Mouse (Mus musculus) MEL (cell line): ENCODE data around the gene Gpr18. TPM values are rescaled to one million over a fixed set of nuclear protein-coding genes. Genes with fewer than 3 reads are reported as not detected.

Experiments used
- DNase-seq: peaks from one replicate; pipeline ENCODE4 v3.0.0; 2011; ENCODE audit warnings: low read depth, low spot score
- H3K27ac ChIP-seq: 2 replicates; pipeline ENCODE4 v1.5.1; 2012; ENCODE audit warnings: low read depth, mild to moderate bottlenecking, control low read depth, low read length, moderate library complexity; ENCODE audit not compliant: control insufficient read depth
- H3K27me3 ChIP-seq, 2 experiments: fragments of 150-350 bp in 1 of 2; sonication (generic) in 1 of 2; 2 replicates each; pipeline ENCODE4 v1.6.1; 2012; ENCODE audit warnings: low read length in 2 of 2, mild to moderate bottlenecking in 2 of 2, improper control_type of control experiment in 1 of 2, moderate library complexity in 1 of 2; ENCODE audit not compliant: insufficient read depth in 2 of 2, control insufficient read depth in 1 of 2
- H3K36me3 ChIP-seq, 2 experiments: 2 replicates each; pipeline ENCODE4 v1.6.1; 2012 to 2014; ENCODE audit warnings: low read length in 2 of 2, improper control_type of control experiment in 1 of 2, inconsistent platforms in 1 of 2, mild to moderate bottlenecking in 1 of 2; ENCODE audit not compliant: insufficient read depth in 2 of 2, control insufficient read depth in 1 of 2
- H3K4me1 ChIP-seq, 2 experiments: fragments of 150-350 bp in 1 of 2; sonication (generic) in 1 of 2; 2 replicates each; pipeline ENCODE4 v1.6.1; 2012; ENCODE audit warnings: low read length in 2 of 2, improper control_type of control experiment in 1 of 2, mild to moderate bottlenecking in 1 of 2; ENCODE audit not compliant: insufficient read depth in 2 of 2, control insufficient read depth in 1 of 2
- H3K4me3 ChIP-seq, 2 experiments: fragments of 150-350 bp in 1 of 2; sonication (generic) in 1 of 2; 2 replicates each; pipeline ENCODE4 v1.5.1; 2012; ENCODE audit warnings: low read depth in 2 of 2, low read length in 2 of 2, mild to moderate bottlenecking in 2 of 2, moderate library complexity in 2 of 2, control low read depth in 1 of 2, improper control_type of control experiment in 1 of 2; ENCODE audit not compliant: control insufficient read depth in 1 of 2, insufficient read depth in 1 of 2
- H3K79me2 ChIP-seq: 2 replicates; pipeline ENCODE4 v1.6.1; 2012; ENCODE audit warnings: mild to moderate bottlenecking, low read length, moderate library complexity; ENCODE audit not compliant: control insufficient read depth, poor library complexity, insufficient read depth
- H3K9ac ChIP-seq: 2 replicates; pipeline ENCODE4 v1.6.1; 2012; ENCODE audit warnings: low read depth, mild to moderate bottlenecking, control low read depth, low read length, moderate library complexity; ENCODE audit not compliant: control insufficient read depth, poor library complexity, severe bottlenecking
- H3K9me3 ChIP-seq: fragments of 150-350 bp; sonication (generic); replicated peaks from 2 replicates; pipeline ENCODE4 v1.6.1; 2012; ENCODE audit warnings: mild to moderate bottlenecking, low read length, improper control_type of control experiment, moderate library complexity; ENCODE audit not compliant: insufficient read depth
- BHLHE40 ChIP-seq: IDR thresholded peaks from 2 replicates; pipeline ENCODE4 v1.6.1; 2012; ENCODE audit warnings: low read depth, mild to moderate bottlenecking, inconsistent platforms, low read length, improper control_type of control experiment, borderline replicate concordance
- CHD1 ChIP-seq: IDR thresholded peaks from 2 replicates; pipeline ENCODE4 v1.6.1; 2012; ENCODE audit warnings: low read depth, mild to moderate bottlenecking, inconsistent platforms, low read length, improper control_type of control experiment
- CHD2 ChIP-seq: IDR thresholded peaks from 2 replicates; pipeline ENCODE4 v1.6.1; 2011; ENCODE audit warnings: low read length, improper control_type of control experiment
- CTCF ChIP-seq, 3 experiments: IDR thresholded peaks in 2 of 3; conservative IDR thresholded peaks in 1 of 3; 2 replicates each; pipeline ENCODE4 v1.5.1; 2011 to 2012; ENCODE audit warnings: low read length in 3 of 3, low read depth in 2 of 3, mild to moderate bottlenecking in 2 of 3, improper control_type of control experiment in 1 of 3, inconsistent platforms in 1 of 3, mixed read lengths in 1 of 3, moderate library complexity in 1 of 3; ENCODE audit not compliant: control insufficient read depth in 1 of 3, insufficient read depth in 1 of 3, poor library complexity in 1 of 3, severe bottlenecking in 1 of 3
- EP300 ChIP-seq, 2 experiments: IDR thresholded peaks; 2 replicates each; pipeline ENCODE4 v1.6.1; 2011; ENCODE audit warnings: improper control_type of control experiment in 2 of 2, low read length in 2 of 2, low read depth in 1 of 2, mild to moderate bottlenecking in 1 of 2
- GABPA ChIP-seq: IDR thresholded peaks from 2 replicates; pipeline ENCODE4 v1.6.1; 2012; ENCODE audit warnings: low read depth, mild to moderate bottlenecking, inconsistent platforms, low read length, improper control_type of control experiment, moderate library complexity
- GATA1 ChIP-seq: IDR thresholded peaks from 2 replicates; pipeline ENCODE4 v1.6.1; 2011; ENCODE audit warnings: low read depth, low read length, improper control_type of control experiment
- HCFC1 ChIP-seq: IDR thresholded peaks from 2 replicates; pipeline ENCODE4 v1.6.1; 2012; ENCODE audit warnings: low read depth, mild to moderate bottlenecking, inconsistent platforms, low read length, improper control_type of control experiment, moderate library complexity
- JUND ChIP-seq: IDR thresholded peaks from 2 replicates; pipeline ENCODE4 v1.6.1; 2011; ENCODE audit warnings: low read depth, mild to moderate bottlenecking, improper control_type of control experiment, low read length
- KAT2A ChIP-seq: conservative IDR thresholded peaks from 2 replicates; pipeline ENCODE4 v1.6.1; 2012; ENCODE audit warnings: low read depth, low read length, improper control_type of control experiment, inconsistent platforms
- MAFK ChIP-seq: IDR thresholded peaks from 2 replicates; pipeline ENCODE4 v1.6.1; 2011; ENCODE audit warnings: low read depth, mild to moderate bottlenecking, low read length, improper control_type of control experiment, borderline replicate concordance
- MXI1 ChIP-seq: IDR thresholded peaks from 2 replicates; pipeline ENCODE4 v1.6.1; 2011; ENCODE audit warnings: mild to moderate bottlenecking, low read depth, low read length, improper control_type of control experiment
- MYB ChIP-seq: IDR thresholded peaks from 2 replicates; pipeline ENCODE4 v1.6.1; 2011; ENCODE audit warnings: mild to moderate bottlenecking, low read depth, low read length, improper control_type of control experiment
- NELFE ChIP-seq: IDR thresholded peaks from 2 replicates; pipeline ENCODE4 v1.6.1; 2011; ENCODE audit warnings: low read depth, low read length, improper control_type of control experiment
- NRF1 ChIP-seq: IDR thresholded peaks from 2 replicates; pipeline ENCODE4 v1.6.1; 2014; ENCODE audit warnings: low read depth, mild to moderate bottlenecking, inconsistent platforms, low read length, improper control_type of control experiment, moderate library complexity; ENCODE audit not compliant: poor library complexity, insufficient read depth, severe bottlenecking
- POLR2A ChIP-seq, 2 experiments: IDR thresholded peaks; 2 replicates each; pipeline ENCODE4 v1.6.1; 2011 to 2012; ENCODE audit warnings: low read length in 2 of 2, mild to moderate bottlenecking in 2 of 2, control low read depth in 1 of 2, improper control_type of control experiment in 1 of 2, low read depth in 1 of 2, moderate library complexity in 1 of 2; ENCODE audit not compliant: control insufficient read depth in 1 of 2, insufficient read depth in 1 of 2, poor library complexity in 1 of 2
- POLR2AphosphoS5 ChIP-seq: IDR thresholded peaks from 2 replicates; pipeline ENCODE4 v1.6.1; 2012; ENCODE audit warnings: low read depth, borderline replicate concordance, mild to moderate bottlenecking, inconsistent platforms, low read length, moderate library complexity, mixed read lengths
- USF1 ChIP-seq: IDR thresholded peaks from 2 replicates; pipeline ENCODE4 v1.6.1; 2014; ENCODE audit warnings: low read depth, mild to moderate bottlenecking, inconsistent platforms, low read length, improper control_type of control experiment, moderate library complexity
- USF2 ChIP-seq, 2 experiments: IDR thresholded peaks; 2 replicates each; pipeline ENCODE4 v1.6.1; 2011 to 2012; ENCODE audit warnings: improper control_type of control experiment in 2 of 2, low read length in 2 of 2, borderline replicate concordance in 1 of 2, inconsistent platforms in 1 of 2, low read depth in 1 of 2, mild to moderate bottlenecking in 1 of 2; ENCODE audit not compliant: insufficient read depth in 1 of 2
- ZC3H11A ChIP-seq: IDR thresholded peaks from 2 replicates; pipeline ENCODE4 v1.6.1; 2012; ENCODE audit warnings: low read depth, mild to moderate bottlenecking, inconsistent platforms, low read length, improper control_type of control experiment
- polyA plus RNA-seq, 2 experiments: library from polyadenylated mRNA; stranded (reverse) in 1 of 2; unstranded in 1 of 2; fragments of >175 nt in 1 of 2; fragments of >200 nt in 1 of 2; gene quantifications; 2 replicates each; pipeline versions ENCODE4 v1.2.1 to v1.2.4; 2012; ENCODE audit warnings: low replicate concordance in 2 of 2, low read depth in 1 of 2; ENCODE audit not compliant: insufficient read length in 2 of 2, insufficient read depth in 1 of 2, missing spikeins in 1 of 2
- total RNA-seq: library from RNA; depleted of rRNA; stranded (reverse); fragments of 300-350 nt; gene quantifications from 2 replicates; pipeline ENCODE4 v1.2.3, GENCODE M21; 2012

Gene Gpr18
- total and polyA plus RNA-seq, 3 experiments, result 0.06 to 0.15 TPM; not detected in 1

DNA sequence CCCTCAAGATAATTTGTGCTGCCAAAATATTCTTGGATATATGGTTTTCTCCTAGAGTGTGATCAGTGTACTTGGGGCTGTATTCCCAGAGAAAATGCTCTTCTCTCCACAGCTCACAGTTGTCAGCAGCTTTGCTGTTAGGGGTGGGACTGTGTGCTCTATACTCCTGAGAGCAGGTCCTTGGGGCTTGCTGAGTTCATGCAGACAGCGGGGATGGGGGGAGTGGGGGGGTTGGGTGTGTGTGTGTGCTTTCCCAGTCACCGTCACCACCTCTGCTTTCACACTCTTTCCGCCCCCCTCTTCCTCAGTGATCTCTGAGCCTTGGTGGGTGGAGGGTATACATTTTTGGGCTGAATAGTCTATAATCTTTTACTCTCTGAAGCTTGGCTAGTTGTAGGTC, 16.5 kb downstream of the Gpr18 start:
- H3K9ac ChIP-seq, result no peak overlapping the region
- no peaks in the 10 kb centered on the region for H3K27me3 ChIP-seq
- H3K79me2 ChIP-seq, result peaks cover 5% of the 10 kb centered on the region; the same call in 1 of the 2 replicates
- TF ChIP-seq EP300 (IDR thresholded peaks at IDR 0.05; ENCODE audit: low read depth in 1 of 2, low read length in 2 of 2) (no peak), GATA1 (no peak), KAT2A (no peak), HCFC1 (no peak), USF2 (IDR thresholded peaks at IDR 0.05; ENCODE audit: borderline replicate concordance in 1 of 2, insufficient read depth in 1 of 2, low read depth in 1 of 2, low read length in 2 of 2) (no peak)
- TF ChIP-seq, all 39 proteins: peak for 0
- Histone ChIP-seq H3K4me3 (no peak overlapping the region), H3K4me1 (no peaks in the 10 kb centered on the region), H3K9me3 (no peaks in the 10 kb centered on the region), H3K27ac (no peak overlapping the region), H3K36me3 (peaks cover 0 to 2% of the 10 kb centered on the region in 2 experiments; a peak in 1 of 4 replicates)
- no peak for DNase-seq

DNA sequence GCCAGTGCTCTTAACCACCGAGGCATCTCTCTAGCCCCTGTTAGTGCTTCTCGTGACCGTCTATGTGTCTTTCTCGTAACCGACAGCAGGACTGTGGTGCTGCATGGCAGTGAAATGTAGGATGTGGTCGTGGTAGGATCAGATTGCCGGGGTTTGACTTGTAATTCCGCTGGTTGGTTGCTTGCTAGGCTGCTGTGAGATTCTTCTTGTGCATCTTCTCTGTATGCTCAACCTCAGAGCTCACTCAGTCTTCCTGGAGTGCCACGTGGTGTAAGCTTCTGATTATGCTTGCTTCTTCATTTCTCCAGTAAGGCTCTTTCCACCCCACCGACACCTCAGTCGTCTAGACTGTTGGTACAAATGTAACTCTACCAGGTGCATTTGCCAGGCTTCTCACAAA, 17.1 kb downstream of the Gpr18 start:
- no peaks in the 10 kb centered on the region for H3K4me1 ChIP-seq
- TF ChIP-seq CTCF (IDR thresholded peaks at IDR 0.05 in 2 of 3, conservative IDR thresholded peaks at IDR 0.05 in 1 of 3; ENCODE audit: control insufficient read depth in 1 of 3, insufficient read depth in 1 of 3, low read depth in 2 of 3, low read length in 3 of 3, poor library complexity in 1 of 3, severe bottlenecking in 1 of 3), result no peak
- TF ChIP-seq ZC3H11A, result no peak
- TF ChIP-seq MAFK, result no peak
- TF ChIP-seq MYB, result no peak
- TF ChIP-seq USF1, result no peak
- TF ChIP-seq GABPA, result no peak
- no peak for TF ChIP-seq MXI1
- TF ChIP-seq NELFE, result no peak
- TF ChIP-seq HCFC1, result no peak
- no peak for TF ChIP-seq BHLHE40
- no peak for TF ChIP-seq JUND
- no peak for TF ChIP-seq POLR2AphosphoS5
- TF ChIP-seq CHD2, result no peak
- no peak for TF ChIP-seq KAT2A
- TF ChIP-seq NRF1, result no peak
- TF ChIP-seq POLR2A (IDR thresholded peaks at IDR 0.05; ENCODE audit: control insufficient read depth in 1 of 2, insufficient read depth in 1 of 2, low read depth in 1 of 2, low read length in 2 of 2, poor library complexity in 1 of 2), result no peak
- no peak for TF ChIP-seq GATA1
- TF ChIP-seq CHD1, result no peak
- H3K9me3 ChIP-seq, result no peaks in the 10 kb centered on the region
- H3K4me3 ChIP-seq, result no peak overlapping the region
- H3K36me3 ChIP-seq, result peaks cover 0 to 2% of the 10 kb centered on the region in 2 experiments; a peak in 2 of 4 replicates
- H3K27me3 ChIP-seq, result no peaks in the 10 kb centered on the region
- no peak for DNase-seq
- no peak overlapping the region for H3K27ac ChIP-seq
- no peak overlapping the region for H3K9ac ChIP-seq
- peaks cover 5% of the 10 kb centered on the region; the same call in 1 of the 2 replicates for H3K79me2 ChIP-seq
